Mouse (Mus musculus) lung, postnatal 25 days (tissue): ENCODE data around the gene Esp1.
"Not testable (repeated sequence)": the region's sequence is repeated elsewhere in the genome, so short reads cannot be mapped to it uniquely, and the experiment has no call there.

Experiments used
- DNase-seq: peaks from one replicate; pipeline ENCODE4 v3.0.0; 2022; ENCODE audit warnings: low spot score

Esp1 gene

DNA sequence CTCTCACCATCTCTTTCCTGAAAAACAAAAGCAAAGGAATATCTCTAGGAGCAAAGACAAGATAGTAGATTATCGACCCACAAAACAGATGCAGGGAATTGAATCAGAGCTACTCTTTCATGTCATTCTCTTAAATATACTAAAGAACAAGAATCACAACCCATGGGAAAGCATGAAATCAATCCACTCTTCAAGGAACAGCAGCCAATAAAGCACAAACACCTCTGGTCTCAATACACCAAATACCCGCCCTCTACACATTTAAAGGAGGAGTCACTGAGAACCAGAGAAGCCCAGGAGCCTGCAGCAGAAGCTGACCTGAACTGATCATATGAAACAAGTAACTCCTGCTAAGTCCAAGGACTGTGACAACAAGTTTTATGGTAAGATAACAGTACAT lies at the start of gene Esp1:
Gene Esp1 (plus strand): TSS at position 301 of the 400 bp plus-strand sequence.
- DNase-seq, result no peak

DNA sequence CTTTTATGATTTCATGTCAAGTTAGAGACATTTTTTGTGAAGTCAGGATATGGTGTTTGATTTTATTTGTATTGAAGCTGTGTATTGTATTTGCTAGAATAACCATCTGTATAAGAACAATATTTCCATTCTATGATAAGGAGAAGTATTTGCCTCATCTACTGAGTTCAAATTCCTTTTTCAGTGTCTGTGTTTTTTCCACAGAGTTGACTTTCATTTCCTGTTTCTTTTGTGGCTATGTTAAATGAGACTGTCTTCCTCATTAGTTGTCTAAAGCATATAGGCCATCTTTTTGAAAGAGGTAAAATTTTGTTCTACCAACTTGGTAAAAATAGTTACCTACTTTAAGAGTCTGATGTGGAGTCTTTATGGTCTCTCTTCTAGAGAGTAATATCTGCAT lies 10.6 kb upstream of the Esp1 start:
- DNase-seq, result no peak

DNA sequence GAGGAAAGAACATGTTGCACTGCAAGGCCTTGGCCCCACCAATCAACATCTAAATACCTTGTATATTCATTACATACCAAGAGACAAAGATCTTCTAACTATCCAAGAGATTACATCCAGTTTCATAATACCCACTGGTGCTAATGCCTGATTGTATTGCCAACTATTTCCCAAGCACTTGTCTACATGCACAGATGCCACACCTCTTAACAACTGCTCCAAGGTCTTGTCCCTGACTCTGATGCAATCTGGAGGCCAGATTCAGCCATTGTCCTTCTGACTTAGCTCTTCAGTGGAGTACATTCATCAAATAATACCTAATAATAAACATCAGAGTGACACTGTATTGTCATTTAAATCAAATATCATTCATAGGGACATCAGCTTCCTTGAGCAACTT lies 9.9 kb upstream of the Esp1 start:
- not testable (repeated sequence) for DNase-seq

DNA sequence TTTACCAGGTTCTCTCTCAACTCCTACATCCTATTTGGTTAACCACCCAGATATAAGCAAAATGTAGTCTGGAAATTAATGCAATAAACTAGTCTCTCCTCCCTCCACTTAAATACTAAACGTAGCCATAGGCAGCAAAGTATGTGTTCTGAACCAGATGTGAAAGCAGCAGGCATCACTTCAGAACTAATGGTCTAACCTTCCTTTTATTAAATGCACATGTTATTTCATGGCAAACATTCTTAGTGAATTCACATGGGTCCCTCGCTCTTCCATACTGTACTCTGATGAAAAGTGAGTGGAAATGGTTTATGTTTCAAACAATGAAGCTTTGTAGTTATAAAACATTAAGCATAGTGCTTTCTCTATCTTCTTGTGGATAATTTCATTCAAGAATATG lies 4.4 kb downstream of the Esp1 start:
- no peak for DNase-seq

DNA sequence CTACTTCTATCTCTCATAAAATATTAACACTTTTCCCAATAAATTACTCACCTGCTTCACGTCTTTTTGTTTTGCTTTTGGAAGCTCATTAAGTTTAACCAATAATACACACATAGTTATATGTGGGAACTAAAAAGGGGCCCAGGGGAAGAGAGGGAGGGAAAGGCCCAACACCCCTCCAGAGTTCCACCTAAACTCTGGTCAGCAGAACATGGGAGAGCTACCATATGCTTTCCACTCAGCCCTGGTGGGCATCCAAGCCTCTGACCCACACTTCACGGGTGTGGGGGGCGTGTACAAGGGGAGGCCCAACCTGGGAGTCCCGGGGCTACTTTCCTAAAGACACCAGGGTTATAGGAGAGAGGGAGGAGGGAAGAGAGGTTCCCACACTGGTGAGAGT lies 4.8 kb downstream of the Esp1 start:
- no peak for DNase-seq

DNA sequence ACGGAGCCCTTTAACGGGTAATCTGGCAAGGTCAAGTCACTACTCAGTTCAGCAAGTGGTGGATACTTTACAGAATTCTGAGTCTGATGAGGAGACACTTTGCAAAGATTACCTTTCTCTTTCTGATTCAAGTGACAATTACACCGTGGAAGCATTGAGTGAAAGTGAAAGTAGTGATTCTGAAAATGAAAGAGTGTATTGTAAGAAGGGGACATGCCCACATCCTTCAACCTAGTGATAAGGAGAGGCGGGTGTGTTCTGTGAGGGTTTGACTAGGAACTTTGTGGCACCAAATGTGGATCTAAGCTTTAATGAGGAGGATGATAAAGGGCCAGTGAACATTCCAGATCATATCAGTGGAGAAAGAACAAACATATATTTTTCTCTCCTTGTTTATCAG lies 36.7 kb downstream of the Esp1 start:
- no peak for DNase-seq

DNA sequence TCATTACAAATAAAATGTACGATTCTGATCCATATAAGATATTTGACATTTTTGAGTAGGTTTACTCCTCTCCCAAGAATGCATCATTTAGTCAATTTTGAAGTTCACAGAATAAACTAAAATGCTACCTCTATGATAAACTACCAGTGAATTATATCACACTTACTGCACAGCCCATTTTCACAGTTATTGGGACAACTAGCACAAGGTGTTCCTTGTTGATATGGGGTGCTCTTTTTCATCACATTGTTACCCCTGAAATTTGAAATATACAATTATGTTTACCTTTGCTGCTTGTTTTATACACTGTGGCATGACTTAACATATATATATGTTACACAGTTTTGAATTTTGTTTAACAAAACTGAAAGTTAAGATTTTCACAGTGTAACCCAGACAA lies 40.2 kb downstream of the Esp1 start:
- no peak for DNase-seq
